Mouse (Mus musculus): ENCODE data around the gene Serpinb9b.
"Not testable (repeated sequence)": the region's sequence is repeated elsewhere in the genome, so short reads cannot be mapped to it uniquely, and the experiment has no call there.

Gene Serpinb9b

DNA sequence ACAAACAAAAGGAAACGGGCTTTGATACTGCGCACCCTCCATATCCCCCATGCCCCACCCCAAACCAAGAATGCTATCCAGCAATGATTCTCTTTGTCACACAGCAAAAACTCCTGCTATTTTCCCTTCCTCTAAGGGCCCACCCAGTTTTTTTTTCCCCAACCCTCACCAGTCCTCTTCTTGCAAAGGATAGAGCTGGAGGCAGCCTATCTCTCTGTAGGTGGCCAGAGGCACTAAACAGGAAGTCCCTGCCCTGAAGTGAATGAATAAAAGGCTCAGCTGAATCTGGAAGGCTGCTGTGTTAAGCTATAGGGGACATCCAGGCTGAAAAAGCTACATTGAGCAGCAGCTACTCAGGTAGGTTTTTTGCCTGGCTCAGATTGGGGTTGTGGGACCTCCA lies at the start of gene Serpinb9b:
Serpinb9b (plus strand) TSS at position 173 of the 400 bp plus-strand sequence.
- DNase-seq (ENCODE audit: low spot score in 2 of 2) = no peak

DNA sequence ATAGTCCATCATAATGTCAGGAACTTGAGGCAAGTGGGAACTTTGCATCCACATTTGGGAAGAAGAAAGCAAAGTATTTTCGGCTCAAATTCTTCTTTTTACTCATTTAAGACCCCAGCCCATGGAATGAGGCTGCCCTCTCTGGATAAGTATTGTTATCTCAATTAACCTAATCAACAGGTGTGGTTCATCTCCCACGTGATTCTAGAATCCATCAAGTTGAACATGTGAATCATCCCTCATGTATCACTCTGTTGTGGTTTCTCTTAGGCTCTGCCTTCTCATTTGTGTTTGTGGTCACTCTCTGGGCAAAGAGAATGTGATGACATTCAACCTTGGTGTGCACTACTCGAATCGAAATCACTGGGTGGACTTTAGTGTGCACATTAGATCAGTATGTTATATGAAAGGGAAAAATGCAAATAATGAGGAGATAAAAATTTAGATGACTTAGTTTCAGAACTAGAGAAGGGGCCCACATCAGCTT lies 44.6 kb upstream of the Serpinb9b start:
- no peak for DNase-seq (ENCODE audit: low spot score in 2 of 2)

DNA sequence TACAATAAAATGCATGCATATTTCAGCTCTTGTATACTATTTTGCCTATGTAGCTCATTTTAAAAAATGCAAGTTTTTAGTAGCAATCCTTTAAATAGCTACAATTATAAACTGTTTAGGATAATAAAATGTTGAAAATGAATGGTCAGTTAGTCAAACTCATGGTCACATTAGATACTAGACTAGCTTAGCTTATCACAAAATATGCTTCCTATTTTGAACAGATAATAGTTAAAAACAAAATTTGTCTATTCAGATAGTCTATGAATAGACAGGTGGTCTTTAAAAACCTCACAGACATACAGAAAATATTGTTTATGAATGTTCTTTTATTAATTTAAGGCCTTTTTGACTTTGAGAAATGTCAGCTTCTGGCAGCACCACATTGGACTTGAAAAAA lies 41.0 kb upstream of the Serpinb9b start:
- DNase-seq (ENCODE audit: low spot score in 2 of 2) = no peak

DNA sequence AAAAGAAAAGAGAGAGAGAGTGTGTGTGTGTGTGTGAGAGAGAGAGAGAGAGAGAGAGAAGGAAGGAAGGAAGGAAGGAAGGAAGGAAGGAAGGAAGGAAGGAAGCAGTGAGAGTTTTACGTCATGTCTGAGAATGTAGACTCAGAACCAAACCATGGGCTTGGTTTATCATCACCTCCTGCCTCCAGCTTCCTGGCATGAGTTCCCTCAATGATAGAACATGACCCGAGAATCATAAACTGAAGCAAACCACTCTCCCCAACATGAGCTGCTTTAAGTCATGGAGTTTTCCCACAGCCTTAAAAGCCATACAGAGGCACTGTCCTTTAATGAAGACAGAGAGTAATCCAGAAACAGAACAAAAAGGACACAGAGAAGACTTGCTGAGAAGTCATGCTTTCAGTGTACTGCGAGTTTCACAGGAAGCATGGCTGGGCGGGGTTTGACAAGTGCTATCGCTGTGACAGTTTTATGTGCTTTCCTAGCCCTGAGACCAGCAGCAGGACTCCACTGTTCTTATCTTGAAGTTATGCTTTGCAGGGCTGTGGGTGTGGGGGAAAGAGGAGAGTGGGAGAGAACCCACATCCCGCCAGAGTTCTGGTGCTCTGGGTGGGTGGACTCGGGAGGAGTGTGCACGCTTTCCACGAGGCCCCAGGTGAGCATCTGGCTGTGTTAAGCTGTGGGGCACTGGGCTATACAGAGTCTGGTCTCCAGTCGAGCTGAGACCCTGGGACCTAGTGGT lies 33.9 kb upstream of the Serpinb9b start:
- no peak for DNase-seq (ENCODE audit: low spot score in 2 of 2)

DNA sequence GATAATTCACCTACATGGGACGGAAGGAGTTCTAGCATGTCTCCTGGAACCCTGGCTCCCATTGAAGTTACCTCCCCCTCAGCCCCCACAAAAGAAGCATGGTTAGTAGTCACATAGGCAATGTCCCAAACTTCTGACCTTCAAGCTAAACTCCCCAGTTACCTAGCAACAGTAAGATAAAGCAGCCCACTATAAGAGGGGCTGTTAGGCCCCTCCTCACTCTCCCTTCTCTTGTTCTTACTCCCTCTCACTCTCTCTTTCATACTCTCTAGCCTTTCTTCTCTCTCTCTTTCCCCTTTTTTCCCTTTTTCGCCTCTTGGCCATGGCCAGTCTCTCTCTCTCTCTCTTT lies 33.3 kb upstream of the Serpinb9b start:
- DNase-seq (ENCODE audit: low spot score in 2 of 2) = no peak

DNA sequence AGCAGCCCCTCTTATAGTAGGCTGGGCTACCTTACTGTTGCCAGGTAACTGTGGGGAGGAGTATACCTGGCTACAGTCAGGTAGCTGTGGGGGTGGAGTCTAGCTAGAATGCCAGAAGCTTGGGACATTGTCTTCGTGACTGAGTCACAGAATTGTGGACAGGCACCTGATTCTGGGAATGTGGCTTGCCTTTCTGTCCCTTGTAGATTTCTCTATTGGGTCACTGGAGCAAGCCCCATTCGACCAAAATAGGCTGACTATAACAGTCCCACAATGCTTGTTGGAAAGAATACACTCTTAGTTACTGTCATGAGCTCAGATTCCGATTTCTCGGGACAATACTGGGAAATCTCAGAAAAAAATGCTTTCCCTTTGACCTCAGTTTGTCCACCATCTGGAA lies 32.2 kb upstream of the Serpinb9b start:
- DNase-seq (ENCODE audit: low spot score in 2 of 2) = no peak

DNA sequence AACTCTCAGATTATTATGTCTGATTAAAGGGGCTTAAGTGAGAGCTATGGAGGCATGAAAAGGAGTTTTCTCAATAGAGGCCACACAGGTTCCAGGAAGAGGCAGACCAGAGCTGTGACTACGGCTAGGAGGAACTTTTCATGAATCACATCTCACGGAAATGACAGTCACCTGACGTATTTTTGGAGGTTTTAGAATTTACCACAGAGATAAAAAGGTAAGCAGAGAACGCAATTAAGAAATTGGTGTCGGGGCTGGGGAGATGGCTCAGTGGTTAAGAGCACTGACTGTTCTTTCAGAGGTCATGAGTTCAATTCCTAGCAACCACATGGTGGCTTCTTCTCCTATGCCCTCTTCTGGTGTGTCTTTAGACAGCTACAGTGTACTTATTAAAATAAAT lies 25.9 kb upstream of the Serpinb9b start:
- DNase-seq (ENCODE audit: low spot score in 2 of 2) = no peak

DNA sequence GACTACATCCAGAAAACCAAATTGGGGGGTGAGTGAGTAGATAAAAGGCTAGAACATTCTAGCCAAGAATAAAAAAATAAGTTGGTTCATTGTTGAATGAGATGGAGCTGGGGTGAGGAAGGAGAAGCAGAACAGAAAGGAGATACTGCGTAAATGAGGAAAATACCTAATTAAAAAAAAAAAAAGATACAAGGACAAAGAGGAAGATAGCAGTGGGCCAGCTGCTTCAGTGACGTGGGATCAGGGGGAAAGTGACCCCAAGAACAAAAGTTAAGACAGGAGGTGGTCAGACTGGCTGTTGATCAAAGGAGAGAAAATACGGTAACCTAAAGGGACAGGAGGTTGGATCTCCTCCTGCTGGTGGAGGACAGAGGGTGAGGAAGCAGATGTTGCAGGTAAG lies 24.3 kb upstream of the Serpinb9b start, which contains the start of gene Serpinb9:
Serpinb9 (plus strand) TSS at position 301 of the 400 bp plus-strand sequence.
- DNase-seq (ENCODE audit: low spot score in 2 of 2) = no peak

DNA sequence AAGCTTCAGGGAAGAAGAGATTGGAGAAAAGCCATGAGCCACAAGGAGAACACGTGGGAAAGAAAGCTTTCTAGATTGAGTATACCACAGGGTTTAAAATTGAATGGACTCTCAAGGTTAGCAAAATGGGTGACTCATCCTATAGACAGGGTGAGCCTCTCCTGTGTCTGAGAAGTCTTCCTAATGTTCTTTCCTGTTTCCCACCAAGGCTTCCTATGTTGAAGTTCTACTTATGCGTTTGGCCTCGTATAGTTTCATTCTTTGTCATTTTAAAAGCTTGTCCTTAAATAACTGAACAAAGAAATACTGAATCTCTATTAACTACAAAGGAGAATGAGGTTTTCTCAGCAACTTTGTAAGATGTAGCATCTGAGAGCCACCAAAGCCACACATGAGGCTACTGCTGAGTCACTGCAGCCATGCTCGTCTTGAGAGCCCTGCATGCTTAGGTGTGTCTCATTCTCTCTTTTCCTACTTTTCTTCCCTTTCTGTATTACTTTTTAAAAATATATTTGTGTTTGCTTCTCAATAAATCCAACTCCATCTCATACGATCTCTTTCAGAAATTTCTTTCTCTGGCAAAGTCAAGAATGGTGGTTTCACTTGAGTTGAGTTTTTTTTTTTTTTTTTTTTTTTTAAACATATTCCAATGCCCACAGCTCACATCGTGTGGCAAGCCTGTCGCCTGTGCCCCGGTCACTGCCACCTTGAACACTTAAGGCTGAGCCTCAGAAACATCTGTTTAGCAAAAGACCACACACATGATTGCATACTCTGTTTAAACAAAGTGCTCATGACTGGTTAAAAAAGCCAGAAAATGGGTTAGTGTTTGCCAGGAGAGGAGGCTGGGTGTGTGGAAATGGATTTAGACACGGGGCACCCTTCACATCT lies 23.4 kb upstream of the Serpinb9b start:
- DNase-seq (ENCODE audit: low spot score in 2 of 2) = no peak

DNA sequence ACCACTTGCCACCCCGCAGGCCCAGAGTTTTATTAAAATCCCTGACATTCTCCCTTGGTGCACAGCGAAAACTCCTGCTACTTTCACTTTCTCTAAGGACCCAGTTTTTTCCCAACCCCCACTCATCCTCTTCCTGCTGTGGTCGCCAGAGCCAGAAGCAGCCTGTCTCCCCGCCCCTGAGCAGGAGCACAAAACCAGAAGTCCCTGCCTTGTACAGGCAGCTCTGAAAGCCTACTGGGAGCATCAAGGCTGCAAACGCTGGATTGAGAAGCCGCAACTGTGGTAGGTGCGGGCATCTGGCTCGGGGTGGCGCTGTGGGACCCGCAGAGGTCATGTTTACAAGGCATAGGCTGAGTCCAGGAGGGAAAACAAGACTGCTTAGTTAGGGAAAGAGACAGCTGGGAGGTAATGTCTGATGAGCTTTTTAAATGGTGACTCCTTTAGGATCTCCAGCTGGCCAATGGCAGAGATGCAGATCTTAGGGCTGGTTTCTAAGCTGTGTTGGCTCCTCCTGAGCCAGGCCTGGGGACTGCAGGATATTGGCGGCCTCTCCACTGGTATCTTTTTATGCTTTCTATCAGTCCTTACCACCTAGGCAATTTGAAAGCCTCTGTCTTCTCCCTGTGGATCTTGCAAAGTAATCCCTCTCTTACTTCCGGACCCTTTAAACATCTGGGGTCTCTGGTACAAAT lies 22.7 kb upstream of the Serpinb9b start:
- peak; percentile 71 to 79 for DNase-seq (ENCODE audit: low spot score in 2 of 2)

DNA sequence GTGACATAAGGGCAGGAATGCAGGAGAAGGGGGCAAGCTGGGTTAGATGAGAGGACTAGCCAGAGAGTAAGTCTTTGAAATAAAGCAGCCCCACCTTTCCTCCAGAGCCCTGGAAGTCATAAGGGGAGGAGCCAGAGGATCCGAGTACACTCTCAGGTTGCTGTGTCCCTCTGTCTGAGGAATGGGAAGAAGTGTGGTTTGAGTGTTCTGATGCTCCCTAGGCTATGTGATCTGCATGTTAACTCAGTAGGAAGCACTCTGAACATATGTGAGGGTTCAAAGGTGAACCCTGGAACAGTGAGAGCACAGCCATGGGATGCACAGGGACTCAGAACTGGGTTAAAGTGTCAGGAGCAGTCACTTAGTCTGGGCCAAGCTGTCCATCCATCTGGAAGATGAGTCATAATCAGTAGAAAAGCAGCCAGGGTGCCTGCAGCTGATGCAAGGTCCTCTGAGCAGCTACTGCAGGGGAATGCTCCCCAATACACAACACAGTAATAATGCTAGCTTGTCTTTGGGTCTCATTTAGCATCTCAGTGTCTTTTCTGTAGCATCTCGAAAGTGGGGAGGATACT lies 21.6 kb upstream of the Serpinb9b start:
- no peak for DNase-seq (ENCODE audit: low spot score in 2 of 2)

DNA sequence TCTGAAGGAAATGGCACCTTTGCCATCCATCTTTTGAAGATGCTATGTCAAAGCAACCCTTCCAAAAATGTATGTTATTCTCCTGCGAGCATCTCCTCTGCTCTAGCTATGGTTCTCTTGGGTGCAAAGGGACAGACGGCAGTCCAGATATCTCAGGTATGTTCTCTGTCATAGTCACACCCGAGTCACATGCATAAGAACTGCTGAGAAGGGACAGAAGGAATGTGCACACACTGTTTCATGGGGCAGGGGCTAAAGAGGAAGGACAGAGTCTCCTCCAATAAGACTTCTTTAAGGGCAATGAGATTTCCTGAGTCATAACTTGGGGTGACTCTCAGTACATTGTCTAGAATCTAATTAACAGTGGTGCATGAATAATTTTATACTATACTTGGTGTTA lies 20.7 kb upstream of the Serpinb9b start:
- DNase-seq (ENCODE audit: low spot score in 2 of 2) = no peak

DNA sequence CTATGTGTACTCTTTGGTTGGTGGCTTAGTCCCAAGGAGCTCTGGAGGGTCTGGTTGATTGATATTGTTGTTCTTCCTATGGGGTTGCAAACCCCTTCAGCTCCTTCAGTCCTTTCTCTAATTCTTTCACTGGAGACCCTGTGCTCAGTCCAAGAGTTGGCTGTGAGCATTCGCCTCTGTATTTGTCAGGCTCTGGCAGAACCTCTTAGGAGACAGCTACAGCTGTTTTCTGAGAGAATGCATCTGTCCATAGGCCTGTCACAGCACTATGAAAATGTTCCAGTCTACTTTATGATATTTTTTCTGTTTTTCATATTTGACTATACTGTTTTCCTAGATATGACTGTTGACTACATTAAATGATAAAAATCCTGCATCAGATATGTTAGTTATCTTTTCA lies 14.8 kb upstream of the Serpinb9b start:
- no peak for DNase-seq (ENCODE audit: low spot score in 2 of 2)

DNA sequence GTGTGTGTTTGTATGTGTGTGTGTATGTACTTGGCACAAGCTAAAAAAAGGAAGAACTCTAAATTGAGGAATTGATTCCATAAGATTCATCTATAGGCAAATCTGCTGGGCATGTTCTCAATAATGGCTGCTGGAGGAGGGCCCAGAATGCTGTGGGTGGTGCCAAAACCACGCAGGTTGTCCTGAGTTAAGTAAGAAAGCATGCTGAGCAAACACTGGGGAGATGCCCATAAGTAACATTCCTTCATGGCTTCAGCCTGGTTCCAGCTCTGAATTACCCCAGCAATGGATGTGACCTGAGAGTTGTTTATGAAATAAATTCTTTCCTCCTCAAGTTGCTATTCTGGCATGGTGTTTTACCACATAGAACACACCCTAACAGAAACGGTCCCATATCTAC lies 13.9 kb upstream of the Serpinb9b start:
- no peak for DNase-seq (ENCODE audit: low spot score in 2 of 2)

DNA sequence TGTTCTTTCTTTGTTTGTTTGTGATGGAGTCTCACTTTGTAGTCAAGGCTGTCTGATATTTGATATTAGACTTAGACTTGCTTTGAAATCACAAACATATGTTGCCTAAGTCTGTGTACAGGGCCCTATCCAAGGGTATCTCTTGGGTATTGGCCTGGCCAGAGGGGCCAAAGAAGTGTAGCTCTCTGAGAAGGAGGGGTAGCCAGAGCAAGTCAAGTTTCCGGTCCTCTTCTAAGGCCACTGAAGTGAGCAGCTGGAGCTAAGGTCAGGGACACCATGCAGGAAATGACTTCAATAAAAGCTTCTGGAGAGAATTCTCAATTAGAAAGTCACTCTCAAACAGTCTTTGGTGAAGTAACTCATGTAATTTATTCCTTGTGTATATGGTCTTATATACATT lies 4.8 kb upstream of the Serpinb9b start:
- no peak for DNase-seq (ENCODE audit: low spot score in 2 of 2)

DNA sequence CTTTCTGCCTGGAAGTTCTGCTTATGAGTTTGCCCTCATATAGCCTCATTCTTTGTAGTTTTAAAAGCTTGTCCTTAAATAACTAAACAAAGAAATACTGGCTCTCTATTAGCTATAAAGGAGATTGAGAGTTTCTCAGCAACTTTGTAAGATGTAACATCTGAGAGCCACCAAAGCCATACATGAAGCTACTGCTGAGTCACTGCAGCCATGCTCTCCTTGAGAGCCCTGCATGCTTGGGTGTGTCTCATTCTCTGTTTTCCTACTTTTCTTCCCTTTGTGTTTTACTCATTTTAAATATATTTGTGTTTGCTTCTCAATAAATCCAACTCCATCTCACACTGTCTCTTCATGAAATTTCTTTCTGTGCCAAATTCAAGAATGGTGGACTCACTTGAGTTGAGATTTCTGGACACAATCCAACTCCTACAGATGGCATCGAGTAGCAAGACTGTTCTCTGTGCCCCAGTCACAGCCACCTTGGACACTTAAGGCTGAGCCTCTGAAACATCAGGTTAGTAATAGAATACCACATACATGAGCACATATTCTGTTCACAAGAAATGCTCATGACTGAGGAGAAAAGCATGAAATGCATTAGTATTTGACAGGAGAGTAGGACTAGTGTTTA lies 674 bp upstream of the Serpinb9b start:
- no peak for DNase-seq (ENCODE audit: low spot score in 2 of 2)

DNA sequence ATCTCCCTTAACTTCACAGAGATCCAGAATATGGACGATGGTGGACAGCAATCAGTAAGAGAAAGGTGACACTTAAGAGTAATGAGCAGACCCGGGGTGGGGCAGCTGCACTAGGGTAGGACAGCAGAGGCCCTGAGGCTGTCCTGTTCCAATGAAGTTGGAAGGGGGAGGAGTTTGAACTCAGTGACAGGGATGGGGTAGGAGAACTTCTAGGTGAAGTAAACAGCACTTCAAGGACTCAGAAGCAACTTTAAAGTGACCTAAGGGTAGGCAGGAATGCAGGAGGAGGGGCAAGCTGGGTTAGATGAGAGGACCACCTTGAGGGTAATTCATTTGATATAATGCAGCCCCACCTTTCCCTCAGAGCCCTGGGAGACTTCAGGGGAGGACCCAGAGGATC lies 930 bp downstream of the Serpinb9b start:
- DNase-seq (ENCODE audit: low spot score in 2 of 2) = no peak

DNA sequence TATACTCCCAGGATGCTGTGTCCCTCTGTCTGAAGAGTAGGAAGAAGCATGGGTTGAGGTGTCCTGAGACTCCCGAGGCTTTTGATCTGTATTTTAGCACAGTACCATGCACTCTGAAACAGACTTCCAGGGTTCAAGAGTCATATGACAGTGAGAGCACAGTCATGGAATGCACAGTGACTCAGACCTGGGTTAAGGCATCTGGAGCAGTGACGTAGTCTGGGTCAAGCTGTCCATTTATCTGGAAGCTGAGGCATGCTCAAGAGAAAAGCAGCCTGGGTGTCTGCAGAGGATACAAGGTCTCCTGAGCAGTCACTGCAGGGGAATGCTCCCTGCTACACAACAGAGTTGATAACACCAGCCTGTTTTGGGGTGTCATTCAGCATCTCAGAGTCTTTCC lies 1.3 kb downstream of the Serpinb9b start:
- no peak for DNase-seq (ENCODE audit: low spot score in 2 of 2)

DNA sequence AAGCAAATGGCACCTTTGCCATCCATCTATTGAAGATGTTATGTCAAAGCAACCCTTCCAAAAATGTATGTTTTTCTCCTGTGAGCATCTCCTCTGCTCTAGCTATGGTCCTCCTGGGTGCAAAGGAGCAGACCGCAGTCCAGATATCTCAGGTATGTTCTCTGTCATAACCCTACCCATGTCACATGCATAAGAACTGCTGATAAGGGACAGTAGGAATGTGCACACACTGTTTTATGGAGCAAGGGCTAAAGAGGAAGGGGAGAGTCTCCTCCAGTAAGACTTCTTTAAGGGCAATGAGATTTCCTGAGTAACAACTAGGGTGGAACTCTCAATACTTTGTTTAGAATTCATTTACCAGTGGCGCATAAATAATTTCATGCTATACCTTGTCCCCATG lies 2.3 kb downstream of the Serpinb9b start:
- DNase-seq (ENCODE audit: low spot score in 2 of 2) = not testable (repeated sequence)

DNA sequence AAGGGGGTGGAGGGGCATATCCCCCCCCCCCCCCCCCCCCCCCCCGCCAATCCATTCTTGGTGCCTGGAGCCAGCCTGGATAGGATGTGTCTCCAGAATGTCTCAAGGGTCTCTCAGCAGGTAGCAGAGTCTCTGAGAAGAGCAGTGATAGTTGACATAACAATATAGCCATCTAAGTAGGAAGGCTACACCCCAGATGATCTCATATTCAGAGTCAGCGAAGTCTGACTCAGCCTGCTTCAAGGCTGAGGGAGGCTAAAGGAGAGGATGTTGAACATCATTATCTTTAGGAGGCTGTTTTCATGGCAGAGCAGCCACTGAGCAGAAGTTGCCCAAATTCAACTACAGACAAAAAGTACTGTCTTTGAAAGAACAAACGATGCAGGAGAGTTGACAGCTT lies 3.1 kb downstream of the Serpinb9b start:
- no peak for DNase-seq (ENCODE audit: low spot score in 2 of 2)

DNA sequence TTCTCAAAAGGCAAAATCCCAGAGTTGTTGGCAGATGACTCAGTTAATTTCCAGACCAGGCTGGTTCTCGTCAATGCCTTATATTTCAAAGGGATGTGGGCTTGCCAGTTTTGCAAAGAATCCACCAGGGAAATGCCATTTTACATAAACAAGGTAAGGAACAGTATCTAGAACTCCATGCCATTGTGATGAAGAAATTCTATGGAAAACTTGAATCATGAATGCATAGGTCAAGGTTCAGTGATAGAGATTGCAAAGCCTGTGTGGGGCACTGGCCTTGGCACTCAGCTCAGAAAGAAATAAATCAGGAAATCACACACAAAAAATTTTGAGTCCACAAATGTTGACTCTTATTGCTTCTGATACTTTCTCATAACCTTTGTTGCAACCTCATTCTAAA lies 8.3 kb downstream of the Serpinb9b start:
- DNase-seq (ENCODE audit: low spot score in 2 of 2) = no peak

DNA sequence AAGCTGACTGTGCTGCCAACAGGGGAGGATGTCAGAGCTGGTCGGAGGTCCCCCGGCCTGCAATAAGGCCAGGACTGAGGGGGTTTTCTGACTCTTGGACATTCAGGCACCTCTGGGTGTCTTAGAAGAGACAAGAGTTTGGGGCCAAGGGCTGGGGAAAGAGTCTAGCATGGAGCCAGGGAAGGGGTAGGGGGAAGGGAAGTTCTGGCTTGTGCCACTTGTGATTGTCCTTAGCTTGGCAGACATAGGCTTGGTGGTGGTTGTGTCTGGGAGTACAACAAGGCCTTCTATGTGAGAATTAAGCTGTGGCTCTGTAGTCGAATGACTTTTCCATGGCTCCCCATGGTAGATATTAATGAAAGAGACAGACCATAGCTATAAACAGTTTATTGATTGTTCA lies 16.3 kb downstream of the Serpinb9b start:
- DNase-seq (ENCODE audit: low spot score in 2 of 2) = no peak
